Mouse (Mus musculus) left cerebral cortex, adult 9 months (tissue): ENCODE measurements at regions not wholly inside any gene's neighbourhood (a gene's known extent, or its start where the extent isn't known, plus 50 kb on each side); places are given as distances from the start of the nearest gene placed in this dataset.

Source experiments
- DNase-seq, 2 experiments: peaks; one replicate each; pipeline ENCODE4 v3.0.0; 2022; ENCODE audit warnings: low spot score in 2 of 2

DNA sequence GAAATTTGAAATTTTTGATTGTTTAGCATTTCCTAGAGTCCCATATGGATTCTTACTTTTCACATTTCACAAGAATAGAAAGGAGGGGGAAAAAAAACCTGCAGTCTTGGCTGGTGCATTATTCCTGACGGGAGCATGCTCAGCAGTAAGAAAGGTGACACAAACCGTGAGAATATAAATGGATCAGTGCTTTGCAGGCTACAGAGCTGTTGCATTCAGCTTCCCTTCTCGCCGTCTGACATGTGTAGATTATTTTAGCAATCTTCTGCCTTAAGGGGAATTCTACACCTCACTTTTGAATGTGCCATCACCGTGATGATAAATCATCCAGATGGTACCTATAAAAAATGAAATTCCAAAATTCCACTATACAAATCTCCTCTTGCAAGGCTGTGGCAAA, 55.3 kb downstream of the Crygf start:
- peak; percentile 15 to 23 for DNase-seq

DNA sequence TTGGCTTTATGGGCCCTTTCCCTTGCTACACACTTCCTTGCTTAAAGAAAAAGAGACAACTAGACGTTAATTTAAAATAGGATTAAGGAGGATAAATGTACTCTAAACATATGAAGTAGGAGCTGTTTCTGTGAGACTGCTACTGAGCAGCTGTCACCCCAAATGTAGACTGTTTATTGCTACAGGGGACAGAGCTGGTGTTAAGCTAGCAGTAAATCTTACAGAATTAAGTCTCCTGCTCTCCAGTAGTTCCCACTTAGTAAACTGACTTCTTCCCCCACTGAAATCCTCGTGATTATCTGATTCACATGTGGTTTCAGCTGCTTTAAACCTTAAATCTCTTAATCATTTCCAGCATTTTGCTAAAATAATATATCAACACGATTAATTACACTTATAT, 74.1 kb downstream of the Crygf start:
- DNase-seq, result no peak

DNA sequence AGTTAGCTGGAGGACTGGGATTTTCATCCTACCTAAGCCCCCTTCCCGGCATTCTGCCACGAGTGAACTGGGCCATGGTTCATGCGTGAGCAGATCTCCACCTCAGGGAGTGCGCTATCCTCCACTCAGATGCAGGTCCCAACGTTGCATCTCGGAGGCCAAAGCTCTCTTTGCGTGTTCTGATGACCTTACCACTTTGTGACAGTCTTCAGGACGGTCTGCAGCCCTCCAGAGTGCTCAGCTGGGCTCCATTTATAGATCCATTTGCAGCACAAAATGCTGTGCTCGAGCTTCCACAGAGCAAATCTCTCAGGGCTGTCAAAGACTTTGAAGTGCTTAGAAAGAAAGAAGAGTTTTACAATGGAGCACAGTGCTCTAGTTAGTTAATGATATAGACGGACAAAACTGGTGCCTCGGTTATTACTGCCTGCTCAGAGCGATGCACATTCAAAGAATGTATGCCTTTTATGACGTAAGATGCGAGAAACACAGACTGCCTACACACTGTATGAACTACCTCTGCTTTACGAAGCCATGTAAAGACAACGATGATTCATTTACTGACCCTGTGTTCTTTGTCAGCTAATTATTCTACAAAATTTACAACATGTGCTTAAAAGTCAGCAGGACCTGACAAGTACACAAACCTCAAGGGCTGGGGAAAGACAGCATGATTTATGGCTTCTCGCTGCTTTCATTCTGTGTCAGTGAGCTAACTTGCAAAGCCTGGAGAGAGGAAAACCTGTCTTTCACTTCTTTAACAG, 77.8 kb downstream of the Crygf start:
- no peak for DNase-seq
